Mouse (Mus musculus): ENCODE measurements around the gene Gm20821. TPM values are rescaled to one million over a fixed set of nuclear protein-coding genes. Genes with fewer than 3 reads are reported as not detected.
"Not testable (repeated sequence)": the region's sequence is repeated elsewhere in the genome, so short reads cannot be mapped to it uniquely, and the experiment has no call there.

The Gm20821 gene
- polyA plus RNA-seq (2011; ENCODE audit: insufficient read depth, insufficient read length, low read depth, missing spikeins): not detected in 2 replicates

DNA sequence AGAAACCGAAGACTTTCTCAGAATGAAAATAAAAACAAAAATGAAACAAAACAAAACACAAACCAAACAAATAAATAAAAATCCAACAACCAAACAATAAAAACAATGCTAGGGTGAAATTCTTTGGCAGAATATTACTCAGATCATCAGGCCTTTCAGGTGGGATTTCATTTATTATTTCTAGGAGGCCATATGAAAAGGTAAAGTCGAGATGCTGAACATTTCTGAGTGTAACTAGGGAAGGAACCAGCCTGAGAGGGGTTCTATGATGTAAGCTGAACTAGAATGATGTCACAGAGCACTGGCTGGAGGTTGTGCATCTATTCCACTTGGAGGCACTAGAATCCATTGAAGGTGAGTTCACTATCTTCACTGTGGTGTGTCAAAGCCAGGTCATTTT is at the start of gene Gm20821:
Gm20821 (plus strand) TSS at position 301 of the 400 bp plus-strand sequence.
- not testable (repeated sequence) for H3K9me3 ChIP-seq (replicated peaks; ENCODE audit: control insufficient read depth, insufficient read depth, low read length, poor library complexity, severe bottlenecking); H3K9ac ChIP-seq (ENCODE audit: low read depth, poor library complexity, severe bottlenecking); H3K4me3 ChIP-seq (ENCODE audit: low read depth, low read length); H3K27ac ChIP-seq (ENCODE audit: insufficient read depth, low read length); H3K27me3 ChIP-seq (ENCODE audit: control insufficient read depth, insufficient read depth, low read length, poor library complexity, severe bottlenecking); H3K4me1 ChIP-seq (ENCODE audit: control insufficient read depth, insufficient read depth, low read length); H3K36me3 ChIP-seq (ENCODE audit: control insufficient read depth, insufficient read depth, low read length, poor library complexity, severe bottlenecking)
